Mouse (Mus musculus) kidney, postnatal 25 days (tissue): ENCODE measurements around the gene Smad9.

ENCODE experiments used
- DNase-seq, 2 experiments: peaks; one replicate each; pipeline ENCODE4 v3.0.0; 2021; ENCODE audit warnings: mixed read lengths in 2 of 2

The Smad9 gene

GRCm38 (mm10) chr3:54755145-54756041 is at the start of gene Smad9:
Smad9 (plus strand) TSS chr3:54755582.
- peak; percentile 74 to 82 for DNase-seq

GRCm38 (mm10) chr3:54708972-54709371 is 46.4 kb upstream of the Smad9 start:
- DNase-seq = no peak

GRCm38 (mm10) chr3:54714253-54714652 is 41.1 kb upstream of the Smad9 start, which contains the start of gene Gm21958:
Gm21958 (minus strand) TSS chr3:54714353.
- no peak for DNase-seq

GRCm38 (mm10) chr3:54715461-54715860 is 39.9 kb upstream of the Smad9 start:
- no peak for DNase-seq

- DNase-seq = no peak
Measured at GRCm38 (mm10) chr3:54717348-54717747, 38.0 kb upstream of the Smad9 start.

GRCm38 (mm10) chr3:54718947-54719346 is 36.4 kb upstream of the Smad9 start:
- no peak for DNase-seq

GRCm38 (mm10) chr3:54723741-54724500 is 31.5 kb upstream of the Smad9 start:
- DNase-seq = no peak

GRCm38 (mm10) chr3:54725344-54725743 is 30.0 kb upstream of the Smad9 start:
- no peak for DNase-seq

- DNase-seq = no peak
Measured at GRCm38 (mm10) chr3:54727588-54727987, 27.8 kb upstream of the Smad9 start.

- no peak for DNase-seq
Measured at GRCm38 (mm10) chr3:54728100-54728499, 27.3 kb upstream of the Smad9 start.

- no peak for DNase-seq
Measured at GRCm38 (mm10) chr3:54731626-54732150, 23.7 kb upstream of the Smad9 start.

GRCm38 (mm10) chr3:54732371-54732770 is 23.0 kb upstream of the Smad9 start:
- no peak for DNase-seq

GRCm38 (mm10) chr3:54734411-54735246 is 20.8 kb upstream of the Smad9 start:
- DNase-seq = peak; percentile 89 to 93

GRCm38 (mm10) chr3:54735247-54736046 is 19.9 kb upstream of the Smad9 start, which contains the start of the genes Exosc8 and Alg5:
Exosc8 (minus strand) TSS chr3:54735393.
Alg5 (plus strand) TSS chr3:54735539.
- DNase-seq = peak; percentile 83 to 86

GRCm38 (mm10) chr3:54736101-54736927 is 19.1 kb upstream of the Smad9 start:
- DNase-seq = peak in 1 of 2 experiments; percentile 11

- DNase-seq = no peak
Measured at GRCm38 (mm10) chr3:54737317-54737716, 18.1 kb upstream of the Smad9 start.

GRCm38 (mm10) chr3:54741965-54742364 is 13.4 kb upstream of the Smad9 start:
- DNase-seq = no peak

GRCm38 (mm10) chr3:54745799-54746198 is 9.6 kb upstream of the Smad9 start:
- peak; percentile 33 to 43 for DNase-seq

- no peak for DNase-seq
Measured at GRCm38 (mm10) chr3:54753411-54753810, 2.0 kb upstream of the Smad9 start.

GRCm38 (mm10) chr3:54756058-54756457 is 676 bp downstream of the Smad9 start:
- DNase-seq = peak; percentile 11 to 47
